Mouse (Mus musculus): ENCODE measurements around the gene Mrpl4. TPM values are rescaled to one million over a fixed set of nuclear protein-coding genes. Genes with fewer than 3 reads are reported as not detected.

Gene Mrpl4
- polyA plus RNA-seq, 1 experiment: 140 TPM

GRCm38 (mm10) chr9:21021363-21021762 is 18.8 kb downstream of the Mrpl4 start:
- H3K4me1 ChIP-seq (ENCODE audit: control insufficient read depth, insufficient read depth, insufficient read length, low read length): peaks cover 8% of the 10 kb centered on the region; the same call in 1 of the 2 replicates
- H3K27ac ChIP-seq (replicated peaks; ENCODE audit: low read depth, low read length): no peak overlapping the region
- H3K4me3 ChIP-seq (ENCODE audit: insufficient read depth, low read depth, low read length): no peak overlapping the region

- Histone ChIP-seq H3K27ac (replicated peaks; ENCODE audit: low read depth, low read length) (no peak overlapping the region), H3K4me3 (ENCODE audit: insufficient read depth, low read depth, low read length) (no peak overlapping the region), H3K4me1 (ENCODE audit: control insufficient read depth, insufficient read depth, insufficient read length, low read length) (peaks cover 2% of the 10 kb centered on the region; the same call in 1 of the 2 replicates)
These were observed 19.8 kb downstream of the Mrpl4 start for GRCm38 (mm10) chr9:21022288-21022687.

GRCm38 (mm10) chr9:21022726-21023125 is 20.2 kb downstream of the Mrpl4 start:
- Histone ChIP-seq H3K4me1 (ENCODE audit: control insufficient read depth, insufficient read depth, insufficient read length, low read length) (no peaks in the 10 kb centered on the region), H3K27ac (replicated peaks; ENCODE audit: low read depth, low read length) (no peak overlapping the region), H3K4me3 (ENCODE audit: insufficient read depth, low read depth, low read length) (no peak overlapping the region)

- Histone ChIP-seq H3K4me1 (ENCODE audit: control insufficient read depth, insufficient read depth, insufficient read length, low read length) (peaks cover 9% of the 10 kb centered on the region), H3K4me3 (ENCODE audit: insufficient read depth, low read depth, low read length) (no peak overlapping the region), H3K27ac (replicated peaks; ENCODE audit: low read depth, low read length) (no peak overlapping the region)
These were observed 22.8 kb downstream of the Mrpl4 start for GRCm38 (mm10) chr9:21025258-21025810.

- H3K4me1 ChIP-seq (ENCODE audit: control insufficient read depth, insufficient read depth, insufficient read length, low read length): peaks cover 9% of the 10 kb centered on the region
- no peak overlapping the region for H3K27ac ChIP-seq (replicated peaks; ENCODE audit: low read depth, low read length)
- H3K4me3 ChIP-seq (ENCODE audit: insufficient read depth, low read depth, low read length): no peak overlapping the region
These were observed 24.3 kb downstream of the Mrpl4 start for GRCm38 (mm10) chr9:21026849-21027248.

GRCm38 (mm10) chr9:21027774-21028290 is 25.3 kb downstream of the Mrpl4 start:
- H3K4me3 ChIP-seq (ENCODE audit: insufficient read depth, low read depth, low read length): no peak overlapping the region
- H3K4me1 ChIP-seq (ENCODE audit: control insufficient read depth, insufficient read depth, insufficient read length, low read length): peaks cover 9% of the 10 kb centered on the region
- no peak overlapping the region for H3K27ac ChIP-seq (replicated peaks; ENCODE audit: low read depth, low read length)

- Histone ChIP-seq H3K4me3 (ENCODE audit: insufficient read depth, low read depth, low read length) (no peak overlapping the region), H3K4me1 (ENCODE audit: control insufficient read depth, insufficient read depth, insufficient read length, low read length) (peaks cover 9% of the 10 kb centered on the region), H3K27ac (replicated peaks; ENCODE audit: low read depth, low read length) (no peak overlapping the region)
These were observed 26.1 kb downstream of the Mrpl4 start for GRCm38 (mm10) chr9:21028560-21029110.

- Histone ChIP-seq H3K27ac (replicated peaks; ENCODE audit: low read depth, low read length) (no peak within 1 kb of the TSS), H3K4me1 (ENCODE audit: control insufficient read depth, insufficient read depth, insufficient read length, low read length) (peaks cover 9% of the 10 kb centered on the region), H3K4me3 (ENCODE audit: insufficient read depth, low read depth, low read length) (peak within 1 kb of the TSS; percentile 45)
These were observed 26.9 kb downstream of the Mrpl4 start, which contains the start of gene Icam4 for GRCm38 (mm10) chr9:21029291-21030054. Gene Icam4, plus strand, starts transcription at chr9:21029373.

- Histone ChIP-seq H3K4me3 (ENCODE audit: insufficient read depth, low read depth, low read length) (peak overlapping the region; percentile 43), H3K4me1 (ENCODE audit: control insufficient read depth, insufficient read depth, insufficient read length, low read length) (peaks cover 9% of the 10 kb centered on the region), H3K27ac (replicated peaks; ENCODE audit: low read depth, low read length) (no peak overlapping the region)
These were observed 27.6 kb downstream of the Mrpl4 start for GRCm38 (mm10) chr9:21030055-21030600.

- Histone ChIP-seq H3K4me3 (ENCODE audit: insufficient read depth, low read depth, low read length) (peak overlapping the region; percentile 55), H3K4me1 (ENCODE audit: control insufficient read depth, insufficient read depth, insufficient read length, low read length) (peaks cover 9% of the 10 kb centered on the region), H3K27ac (replicated peaks; ENCODE audit: low read depth, low read length) (0 out of 2 replicates have a peak overlapping the region, but pooled peaks have one; percentile 16)
These were observed 28.3 kb downstream of the Mrpl4 start for GRCm38 (mm10) chr9:21030781-21031250.

GRCm38 (mm10) chr9:21031251-21031895 is 28.8 kb downstream of the Mrpl4 start:
- Histone ChIP-seq H3K4me3 (ENCODE audit: insufficient read depth, low read depth, low read length) (peak overlapping the region; percentile 55), H3K27ac (replicated peaks; ENCODE audit: low read depth, low read length) (0 out of 2 replicates have a peak overlapping the region, but pooled peaks have one; percentile 16), H3K4me1 (ENCODE audit: control insufficient read depth, insufficient read depth, insufficient read length, low read length) (peaks cover 9% of the 10 kb centered on the region)

- H3K27ac ChIP-seq (replicated peaks; ENCODE audit: low read depth, low read length): 0 out of 2 replicates have a peak within 1 kb of the TSS, but pooled peaks have one; percentile 16
- peaks cover 9% of the 10 kb centered on the region for H3K4me1 ChIP-seq (ENCODE audit: control insufficient read depth, insufficient read depth, insufficient read length, low read length)
These were observed 29.4 kb downstream of the Mrpl4 start, which contains the start of gene Icam5 for GRCm38 (mm10) chr9:21031896-21032351. Gene Icam5, plus strand, starts transcription at chr9:21032073.

GRCm38 (mm10) chr9:21032491-21032890 is 30.0 kb downstream of the Mrpl4 start:
- H3K4me1 ChIP-seq (ENCODE audit: control insufficient read depth, insufficient read depth, insufficient read length, low read length): peaks cover 9% of the 10 kb centered on the region
- H3K27ac ChIP-seq (replicated peaks; ENCODE audit: low read depth, low read length): no peak overlapping the region
- peak overlapping the region; percentile 55 for H3K4me3 ChIP-seq (ENCODE audit: insufficient read depth, low read depth, low read length)

More at GRCm38 (mm10) chr9:21031896-21032351, 29.4 kb downstream of the Mrpl4 start, which contains the start of gene Icam5:
- H3K4me3 ChIP-seq (ENCODE audit: insufficient read depth, low read depth, low read length): peak within 1 kb of the TSS; percentile 55

GRCm38 (mm10) chr9:21033136-21033535 is 30.6 kb downstream of the Mrpl4 start:
- Histone ChIP-seq H3K4me3 (ENCODE audit: insufficient read depth, low read depth, low read length) (peak overlapping the region; percentile 55), H3K27ac (replicated peaks; ENCODE audit: low read depth, low read length) (no peak overlapping the region), H3K4me1 (ENCODE audit: control insufficient read depth, insufficient read depth, insufficient read length, low read length) (peaks cover 9% of the 10 kb centered on the region)
